Mouse (Mus musculus) stomach, postnatal 0 days (tissue): ENCODE results near the gene Rnf208.

Experiments used
- CTCF ChIP-seq: IDR thresholded peaks from 2 replicates; pipeline ENCODE4 v1.5.1; 2016; ENCODE audit warnings: antibody characterized with exemption, low read depth, mild to moderate bottlenecking, moderate library complexity
- EP300 ChIP-seq: optimal IDR thresholded peaks from 2 replicates; pipeline ENCODE3; 2016; ENCODE audit warnings: antibody characterized with exemption

- no peak for TF ChIP-seq CTCF
- no peak for TF ChIP-seq EP300
Observed at GRCm38 (mm10) chr2:25195211-25196156, 46.6 kb upstream of the Rnf208 start.
